Mouse (Mus musculus) urinary bladder, postnatal 36 days (tissue): ENCODE data around the gene Lypd3.
"Not testable (repeated sequence)": the region's sequence is repeated elsewhere in the genome, so short reads cannot be mapped to it uniquely, and the experiment has no call there.

Experiments
- DNase-seq, 2 experiments: peaks; one replicate each; pipeline ENCODE4 v3.0.0; 2022; ENCODE audit warnings: low spot score in 2 of 2, mixed read lengths in 1 of 2

Lypd3 gene

GRCm38 (mm10) chr7:24662575-24662974, 26.2 kb downstream of the Lypd3 start:
- peak; percentile 19 to 27 for DNase-seq

- no peak for DNase-seq
Observed at GRCm38 (mm10) chr7:24664301-24664700, 28.0 kb downstream of the Lypd3 start.

GRCm38 (mm10) chr7:24664959-24665358, 28.6 kb downstream of the Lypd3 start:
- no peak for DNase-seq

- DNase-seq, result no peak
Observed at GRCm38 (mm10) chr7:24671944-24672439, 35.6 kb downstream of the Lypd3 start.

GRCm38 (mm10) chr7:24676575-24676974, 40.2 kb downstream of the Lypd3 start, which contains the start of gene Tex101:
Gene Tex101 (minus strand): TSS chr7:24676675.
- no peak for DNase-seq

GRCm38 (mm10) chr7:24684121-24684520, 47.8 kb downstream of the Lypd3 start:
- not testable (repeated sequence) for DNase-seq

- not testable (repeated sequence) for DNase-seq
Observed at GRCm38 (mm10) chr7:24687519-24687918, 51.2 kb downstream of the Lypd3 start.
